Mouse (Mus musculus) MEL (cell line): ENCODE results near the gene Vti1a. TPM values are rescaled to one million over a fixed set of nuclear protein-coding genes. Genes with fewer than 3 reads are reported as not detected.

ENCODE experiments used
- DNase-seq: peaks from one replicate; pipeline ENCODE4 v3.0.0; 2011; ENCODE audit warnings: low read depth, low spot score
- H3K27ac ChIP-seq: 2 replicates; pipeline ENCODE4 v1.5.1; 2012; ENCODE audit warnings: low read depth, mild to moderate bottlenecking, control low read depth, low read length, moderate library complexity; ENCODE audit not compliant: control insufficient read depth
- H3K27me3 ChIP-seq, 2 experiments: fragments of 150-350 bp in 1 of 2; sonication (generic) in 1 of 2; 2 replicates each; pipeline ENCODE4 v1.6.1; 2012; ENCODE audit warnings: low read length in 2 of 2, mild to moderate bottlenecking in 2 of 2, improper control_type of control experiment in 1 of 2, moderate library complexity in 1 of 2; ENCODE audit not compliant: insufficient read depth in 2 of 2, control insufficient read depth in 1 of 2
- H3K36me3 ChIP-seq, 2 experiments: 2 replicates each; pipeline ENCODE4 v1.6.1; 2012 to 2014; ENCODE audit warnings: low read length in 2 of 2, improper control_type of control experiment in 1 of 2, inconsistent platforms in 1 of 2, mild to moderate bottlenecking in 1 of 2; ENCODE audit not compliant: insufficient read depth in 2 of 2, control insufficient read depth in 1 of 2
- H3K4me1 ChIP-seq, 2 experiments: fragments of 150-350 bp in 1 of 2; sonication (generic) in 1 of 2; 2 replicates each; pipeline ENCODE4 v1.6.1; 2012; ENCODE audit warnings: low read length in 2 of 2, improper control_type of control experiment in 1 of 2, mild to moderate bottlenecking in 1 of 2; ENCODE audit not compliant: insufficient read depth in 2 of 2, control insufficient read depth in 1 of 2
- H3K4me3 ChIP-seq, 2 experiments: fragments of 150-350 bp in 1 of 2; sonication (generic) in 1 of 2; 2 replicates each; pipeline ENCODE4 v1.5.1; 2012; ENCODE audit warnings: low read depth in 2 of 2, low read length in 2 of 2, mild to moderate bottlenecking in 2 of 2, moderate library complexity in 2 of 2, control low read depth in 1 of 2, improper control_type of control experiment in 1 of 2; ENCODE audit not compliant: control insufficient read depth in 1 of 2, insufficient read depth in 1 of 2
- H3K79me2 ChIP-seq: 2 replicates; pipeline ENCODE4 v1.6.1; 2012; ENCODE audit warnings: mild to moderate bottlenecking, low read length, moderate library complexity; ENCODE audit not compliant: control insufficient read depth, poor library complexity, insufficient read depth
- H3K9ac ChIP-seq: 2 replicates; pipeline ENCODE4 v1.6.1; 2012; ENCODE audit warnings: low read depth, mild to moderate bottlenecking, control low read depth, low read length, moderate library complexity; ENCODE audit not compliant: control insufficient read depth, poor library complexity, severe bottlenecking
- H3K9me3 ChIP-seq: fragments of 150-350 bp; sonication (generic); replicated peaks from 2 replicates; pipeline ENCODE4 v1.6.1; 2012; ENCODE audit warnings: mild to moderate bottlenecking, low read length, improper control_type of control experiment, moderate library complexity; ENCODE audit not compliant: insufficient read depth
- CHD2 ChIP-seq: IDR thresholded peaks from 2 replicates; pipeline ENCODE4 v1.6.1; 2011; ENCODE audit warnings: low read length, improper control_type of control experiment
- EP300 ChIP-seq, 2 experiments: IDR thresholded peaks; 2 replicates each; pipeline ENCODE4 v1.6.1; 2011; ENCODE audit warnings: improper control_type of control experiment in 2 of 2, low read length in 2 of 2, low read depth in 1 of 2, mild to moderate bottlenecking in 1 of 2
- ETS1 ChIP-seq: IDR thresholded peaks from 2 replicates; pipeline ENCODE4 v1.6.1; 2012; ENCODE audit warnings: low read depth, mild to moderate bottlenecking, inconsistent platforms, low read length, improper control_type of control experiment, moderate library complexity
- GABPA ChIP-seq: IDR thresholded peaks from 2 replicates; pipeline ENCODE4 v1.6.1; 2012; ENCODE audit warnings: low read depth, mild to moderate bottlenecking, inconsistent platforms, low read length, improper control_type of control experiment, moderate library complexity
- GATA1 ChIP-seq: IDR thresholded peaks from 2 replicates; pipeline ENCODE4 v1.6.1; 2011; ENCODE audit warnings: low read depth, low read length, improper control_type of control experiment
- JUND ChIP-seq: IDR thresholded peaks from 2 replicates; pipeline ENCODE4 v1.6.1; 2011; ENCODE audit warnings: low read depth, mild to moderate bottlenecking, improper control_type of control experiment, low read length
- MAX ChIP-seq: IDR thresholded peaks from 2 replicates; pipeline ENCODE4 v1.6.1; 2011; ENCODE audit warnings: low read length, improper control_type of control experiment
- MAZ ChIP-seq: IDR thresholded peaks from 2 replicates; pipeline ENCODE4 v1.6.1; 2012; ENCODE audit warnings: low read depth, mild to moderate bottlenecking, inconsistent platforms, low read length, improper control_type of control experiment
- MEF2A ChIP-seq: IDR thresholded peaks from 2 replicates; pipeline ENCODE4 v1.6.1; 2014; ENCODE audit warnings: low read depth, mild to moderate bottlenecking, inconsistent platforms, low read length, improper control_type of control experiment; ENCODE audit not compliant: poor library complexity, insufficient replicate concordance, severe bottlenecking; ENCODE audit errors: extremely low read depth
- MYB ChIP-seq: IDR thresholded peaks from 2 replicates; pipeline ENCODE4 v1.6.1; 2011; ENCODE audit warnings: mild to moderate bottlenecking, low read depth, low read length, improper control_type of control experiment
- MYC ChIP-seq: IDR thresholded peaks from 2 replicates; pipeline ENCODE4 v1.6.1; 2011; ENCODE audit warnings: low read depth, mild to moderate bottlenecking, low read length, improper control_type of control experiment, moderate library complexity
- RCOR1 ChIP-seq: IDR thresholded peaks from 2 replicates; pipeline ENCODE4 v1.6.1; 2012; ENCODE audit warnings: low read depth, mild to moderate bottlenecking, inconsistent platforms, low read length, improper control_type of control experiment
- SMC3 ChIP-seq: IDR thresholded peaks from 2 replicates; pipeline ENCODE4 v1.6.1; 2011; ENCODE audit warnings: low read depth, low read length, improper control_type of control experiment
- TCF12 ChIP-seq: IDR thresholded peaks from 2 replicates; pipeline ENCODE4 v1.6.1; 2014; ENCODE audit warnings: low read depth, mild to moderate bottlenecking, inconsistent platforms, low read length, improper control_type of control experiment, moderate library complexity
- UBTF ChIP-seq: IDR thresholded peaks from 2 replicates; pipeline ENCODE4 v1.6.1; 2012; ENCODE audit warnings: low read depth, mild to moderate bottlenecking, inconsistent platforms, low read length, improper control_type of control experiment, moderate library complexity, borderline replicate concordance; ENCODE audit not compliant: insufficient read depth
- USF1 ChIP-seq: IDR thresholded peaks from 2 replicates; pipeline ENCODE4 v1.6.1; 2014; ENCODE audit warnings: low read depth, mild to moderate bottlenecking, inconsistent platforms, low read length, improper control_type of control experiment, moderate library complexity
- USF2 ChIP-seq, 2 experiments: IDR thresholded peaks; 2 replicates each; pipeline ENCODE4 v1.6.1; 2011 to 2012; ENCODE audit warnings: improper control_type of control experiment in 2 of 2, low read length in 2 of 2, borderline replicate concordance in 1 of 2, inconsistent platforms in 1 of 2, low read depth in 1 of 2, mild to moderate bottlenecking in 1 of 2; ENCODE audit not compliant: insufficient read depth in 1 of 2
- ZC3H11A ChIP-seq: IDR thresholded peaks from 2 replicates; pipeline ENCODE4 v1.6.1; 2012; ENCODE audit warnings: low read depth, mild to moderate bottlenecking, inconsistent platforms, low read length, improper control_type of control experiment
- ZKSCAN1 ChIP-seq: IDR thresholded peaks from 2 replicates; pipeline ENCODE4 v1.6.1; 2012; ENCODE audit warnings: low read depth, mild to moderate bottlenecking, inconsistent platforms, low read length, improper control_type of control experiment, moderate library complexity
- ZMIZ1 ChIP-seq: IDR thresholded peaks from 2 replicates; pipeline ENCODE4 v1.6.1; 2012; ENCODE audit warnings: low read depth, mild to moderate bottlenecking, inconsistent platforms, low read length, improper control_type of control experiment, moderate library complexity
- ZNF384 ChIP-seq: IDR thresholded peaks from 2 replicates; pipeline ENCODE4 v1.6.1; 2012; ENCODE audit warnings: low read depth, mild to moderate bottlenecking, inconsistent platforms, low read length, improper control_type of control experiment
- polyA plus RNA-seq, 2 experiments: library from polyadenylated mRNA; stranded (reverse) in 1 of 2; unstranded in 1 of 2; fragments of >175 nt in 1 of 2; fragments of >200 nt in 1 of 2; gene quantifications; 2 replicates each; pipeline versions ENCODE4 v1.2.1 to v1.2.4; 2012; ENCODE audit warnings: low replicate concordance in 2 of 2, low read depth in 1 of 2; ENCODE audit not compliant: insufficient read length in 2 of 2, insufficient read depth in 1 of 2, missing spikeins in 1 of 2
- total RNA-seq: library from RNA; depleted of rRNA; stranded (reverse); fragments of 300-350 nt; gene quantifications from 2 replicates; pipeline ENCODE4 v1.2.3, GENCODE M21; 2012

Vti1a gene
- total and polyA plus RNA-seq, 3 experiments: 37.2 to 119 (median 42.8) TPM

DNA sequence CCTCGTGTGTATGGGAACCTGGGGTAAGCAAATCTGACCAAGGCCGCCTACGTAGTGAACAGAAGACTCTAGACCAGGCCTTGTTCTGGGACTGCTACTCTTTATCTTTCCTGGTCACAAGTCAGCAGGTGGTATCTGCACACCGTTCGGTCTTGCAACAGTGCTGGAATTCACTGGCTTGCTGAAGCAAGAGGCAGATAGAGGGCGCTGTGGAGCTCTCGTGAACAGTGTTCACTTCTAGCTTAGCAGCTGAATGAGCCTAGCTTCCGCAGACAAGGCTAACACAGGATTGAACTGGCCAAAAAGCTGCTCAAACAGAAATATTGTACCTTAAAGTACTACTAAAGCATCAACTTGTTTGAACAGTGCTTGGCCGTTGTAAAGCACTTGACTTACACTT is 229.4 kb downstream of the Vti1a start (continued):
- no peak for TF ChIP-seq RCOR1

DNA sequence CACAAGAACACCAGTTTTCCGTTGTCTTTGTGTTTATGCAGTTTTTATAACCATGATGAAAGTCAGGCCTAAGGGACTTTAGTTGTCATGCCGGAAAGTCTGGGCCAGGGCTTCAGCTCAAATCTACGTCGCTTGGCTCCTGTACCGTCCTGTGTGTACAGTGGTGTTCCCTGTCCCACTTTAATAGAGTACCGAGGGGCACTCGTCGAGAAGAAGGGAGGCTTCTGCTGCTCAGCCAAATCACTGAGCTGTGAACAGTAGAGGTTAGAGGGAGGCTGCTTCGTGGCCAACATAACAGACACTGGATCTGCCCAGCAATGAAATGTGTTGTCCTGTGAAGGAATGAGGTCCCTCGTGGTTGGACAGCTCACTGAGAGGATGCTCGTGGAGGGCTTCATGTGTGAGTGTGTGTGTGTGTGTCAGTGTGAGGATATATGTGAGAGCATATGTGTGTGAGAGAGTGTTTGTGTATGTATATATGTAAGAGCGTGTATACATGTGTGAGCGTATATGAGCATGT is 230.0 kb downstream of the Vti1a start:
- no peak overlapping the region for H3K4me3 ChIP-seq
- H3K9me3 ChIP-seq: no peaks in the 10 kb centered on the region
- DNase-seq: no peak
- H3K4me1 ChIP-seq: peaks cover 2 to 19% of the 10 kb centered on the region in 2 experiments; a peak in 3 of 4 replicates
- no peaks in the 10 kb centered on the region for H3K27me3 ChIP-seq
- H3K27ac ChIP-seq: no peak overlapping the region
- peaks cover 0 to 15% of the 10 kb centered on the region in 2 experiments; a peak in 2 of 4 replicates for H3K36me3 ChIP-seq
- TF ChIP-seq MAZ (no peak), GATA1 (no peak), UBTF (no peak), MEF2A (no peak)
- H3K79me2 ChIP-seq: no peaks in the 10 kb centered on the region
- H3K9ac ChIP-seq: no peak overlapping the region

DNA sequence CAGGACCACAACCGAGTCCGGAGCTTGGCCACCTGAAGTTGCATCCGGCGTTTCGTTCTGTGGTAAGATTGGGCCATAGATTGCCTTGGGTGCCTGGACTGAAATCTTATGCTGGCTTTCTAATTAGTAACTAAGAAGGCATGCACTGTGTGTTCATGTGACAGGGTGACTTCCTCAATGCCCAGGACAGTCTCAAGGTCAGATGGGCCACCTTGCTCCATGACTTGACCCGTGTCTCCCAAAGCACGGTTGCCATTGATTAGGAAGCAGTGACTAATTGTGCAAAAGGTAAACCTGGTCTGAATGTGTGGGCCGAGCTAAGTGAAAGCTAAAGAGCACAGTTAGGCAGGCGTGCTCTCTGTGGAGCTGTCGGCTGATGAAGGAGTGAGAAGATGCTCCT is 232.1 kb downstream of the Vti1a start:
- H3K4me3 ChIP-seq: no peak overlapping the region
- H3K9me3 ChIP-seq: no peaks in the 10 kb centered on the region
- peaks cover 0 to 15% of the 10 kb centered on the region in 2 experiments; a peak in 2 of 4 replicates for H3K36me3 ChIP-seq
- TF ChIP-seq JUND: no peak
- TF ChIP-seq ZC3H11A: no peak
- no peak for TF ChIP-seq ZMIZ1
- no peak for TF ChIP-seq SMC3
- no peak overlapping the region for H3K9ac ChIP-seq
- no peaks in the 10 kb centered on the region for H3K27me3 ChIP-seq
- peaks cover 2 to 15% of the 10 kb centered on the region in 2 experiments; a peak in 3 of 4 replicates for H3K4me1 ChIP-seq
- no peaks in the 10 kb centered on the region for H3K79me2 ChIP-seq
- no peak overlapping the region for H3K27ac ChIP-seq
- no peak for DNase-seq

DNA sequence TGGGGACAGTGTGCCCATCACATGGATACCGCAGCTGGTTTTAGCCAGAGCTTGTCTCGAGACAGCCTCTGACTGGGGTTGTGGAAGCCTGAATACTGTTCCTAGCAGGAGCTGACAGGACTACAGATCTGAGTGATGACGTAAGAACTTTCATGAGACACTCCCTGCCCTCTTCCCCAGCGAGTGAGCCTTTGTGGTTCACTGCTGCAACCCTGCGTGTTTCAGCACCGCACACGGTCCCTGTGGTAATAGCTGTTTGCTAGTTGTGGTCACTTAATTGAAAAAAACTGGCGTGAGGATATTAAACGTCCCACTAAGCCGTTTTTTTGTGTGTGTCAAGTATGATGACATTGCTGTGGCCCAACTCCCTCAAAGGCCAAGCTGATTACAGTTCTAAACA is 232.6 kb downstream of the Vti1a start:
- H3K27ac ChIP-seq: no peak overlapping the region
- no peaks in the 10 kb centered on the region for H3K27me3 ChIP-seq
- H3K4me3 ChIP-seq: no peak overlapping the region
- peaks cover 0 to 15% of the 10 kb centered on the region in 2 experiments; a peak in 2 of 4 replicates for H3K36me3 ChIP-seq
- no peaks in the 10 kb centered on the region for H3K9me3 ChIP-seq
- no peak for TF ChIP-seq USF1
- TF ChIP-seq GATA1: no peak
- TF ChIP-seq ZNF384: no peak
- TF ChIP-seq USF2 (IDR thresholded peaks at IDR 0.05; ENCODE audit: borderline replicate concordance in 1 of 2, insufficient read depth in 1 of 2, low read depth in 1 of 2, low read length in 2 of 2): no peak
- TF ChIP-seq CHD2: no peak
- TF ChIP-seq EP300 (IDR thresholded peaks at IDR 0.05; ENCODE audit: low read depth in 1 of 2, low read length in 2 of 2): no peak
- no peak for TF ChIP-seq ZKSCAN1
- no peak for TF ChIP-seq ZMIZ1
- no peak for TF ChIP-seq MAX
- no peak for TF ChIP-seq SMC3
- TF ChIP-seq ETS1: no peak
- TF ChIP-seq MYB: no peak
- TF ChIP-seq TCF12: no peak
- no peak for TF ChIP-seq MYC
- no peak for TF ChIP-seq GABPA
- no peaks in the 10 kb centered on the region for H3K79me2 ChIP-seq
- H3K4me1 ChIP-seq: peaks cover 2 to 15% of the 10 kb centered on the region in 2 experiments; a peak in 3 of 4 replicates
- DNase-seq: no peak
- H3K9ac ChIP-seq: no peak overlapping the region
